Mouse (Mus musculus) lung, postnatal 14 days (tissue): Measurements from ENCODE around the gene Ppil1.
"Not testable (repeated sequence)": the region's sequence is repeated elsewhere in the genome, so short reads cannot be mapped to it uniquely, and the experiment has no call there.

Experiments
- DNase-seq: peaks from one replicate; pipeline ENCODE4 v3.0.0; 2021

Gene Ppil1

DNA sequence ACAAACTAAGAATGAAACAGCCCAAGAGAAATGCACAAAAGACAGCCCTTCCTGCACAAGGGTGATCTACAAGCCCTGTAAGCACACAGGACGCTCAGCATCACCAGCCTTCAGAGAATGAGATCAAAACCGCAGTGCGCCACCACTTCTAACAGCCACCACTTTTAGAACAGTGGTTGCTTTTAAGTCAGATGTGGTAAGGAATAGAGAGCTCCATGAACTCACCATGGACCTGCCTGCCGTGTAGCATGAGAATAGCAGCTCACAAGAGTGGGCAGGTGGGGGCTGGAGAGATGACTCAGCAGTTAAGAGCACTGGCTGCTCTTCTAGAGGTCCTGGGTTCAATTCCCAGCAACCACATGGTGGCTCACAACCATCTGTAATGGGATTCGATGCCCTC, 16.4 kb upstream of the Ppil1 start:
- DNase-seq, result no peak

DNA sequence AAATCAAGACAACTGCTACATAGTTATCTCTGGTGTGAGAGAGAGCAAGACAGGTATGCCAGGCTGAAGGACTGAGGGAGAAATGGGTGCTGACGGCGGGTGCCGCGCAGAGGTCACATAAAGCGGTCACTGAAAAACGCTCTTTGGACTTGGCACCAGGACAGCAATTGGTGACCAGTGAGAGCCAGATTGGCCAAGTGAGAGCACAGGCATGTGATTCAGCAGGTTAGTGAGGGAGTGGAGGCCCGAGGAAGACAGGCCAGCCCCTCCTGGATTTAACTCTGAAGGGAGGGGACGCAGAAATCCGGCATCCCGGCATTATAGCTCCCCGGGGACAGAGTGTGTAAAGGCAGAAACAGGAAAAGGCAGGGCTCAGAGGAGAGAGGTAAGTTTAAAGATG, 9.9 kb upstream of the Ppil1 start:
- no peak for DNase-seq

DNA sequence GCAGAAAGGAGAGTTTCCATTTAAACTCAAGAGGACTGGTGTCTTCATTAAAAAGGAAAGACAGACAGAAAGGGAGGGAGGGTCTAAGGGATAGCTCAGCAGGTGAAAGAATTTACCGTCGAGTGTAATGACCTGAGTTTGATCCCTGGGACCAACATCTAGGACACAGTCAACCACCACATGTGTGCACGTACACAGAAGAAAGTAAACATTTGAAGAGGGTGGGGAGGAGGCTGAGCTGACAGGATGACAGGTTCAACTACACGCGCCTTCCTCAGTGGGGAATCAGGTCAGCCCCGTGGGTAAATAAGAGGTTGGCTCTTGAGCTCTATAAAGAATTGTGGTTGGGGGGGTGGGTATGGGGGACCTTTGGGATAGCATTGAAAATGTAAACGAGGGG, 9.2 kb upstream of the Ppil1 start:
- no peak for DNase-seq

DNA sequence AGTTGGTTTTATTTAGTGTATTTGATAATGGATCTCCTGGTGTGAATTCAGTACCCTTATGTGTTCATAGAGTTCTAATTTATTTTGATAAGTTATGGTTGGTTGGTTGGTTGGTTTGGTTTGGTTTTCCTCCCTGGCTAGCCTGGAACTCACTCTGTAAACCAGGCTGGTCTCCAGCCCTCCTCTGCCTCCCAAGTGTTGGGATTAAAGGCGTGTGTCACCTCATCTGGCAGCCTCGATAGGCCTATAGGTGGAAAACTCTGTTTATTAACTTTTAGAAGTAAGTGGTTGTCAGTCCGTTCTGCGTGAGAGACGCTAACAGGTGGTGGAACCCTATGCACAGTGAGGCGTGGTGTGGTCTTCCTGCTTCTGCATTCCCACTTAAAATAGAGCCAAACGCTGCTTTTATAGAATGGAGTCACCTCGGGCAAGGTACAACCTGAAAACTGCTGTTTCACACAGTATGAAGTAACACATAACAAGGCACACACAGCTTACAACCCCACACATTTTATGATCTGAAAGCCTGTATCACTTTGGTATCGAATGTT, 6.2 kb upstream of the Ppil1 start:
- no peak for DNase-seq

DNA sequence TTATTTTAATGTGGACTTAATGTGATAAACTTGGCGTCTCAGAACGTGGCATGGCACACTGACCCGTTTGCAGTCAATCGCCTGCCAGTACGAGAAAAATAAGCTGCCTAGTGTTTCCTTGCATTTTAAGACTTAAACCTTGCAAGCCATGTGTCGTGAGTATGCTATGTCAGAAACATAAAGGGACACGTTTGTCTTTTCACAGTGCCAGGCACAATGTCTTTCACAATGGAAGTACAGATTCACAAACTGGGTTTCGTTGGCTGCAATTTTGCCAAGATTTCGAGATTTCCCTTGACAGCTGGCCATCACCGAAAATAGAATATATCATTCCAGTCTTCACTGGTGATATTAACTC, 5.3 kb upstream of the Ppil1 start:
- DNase-seq, result no peak

DNA sequence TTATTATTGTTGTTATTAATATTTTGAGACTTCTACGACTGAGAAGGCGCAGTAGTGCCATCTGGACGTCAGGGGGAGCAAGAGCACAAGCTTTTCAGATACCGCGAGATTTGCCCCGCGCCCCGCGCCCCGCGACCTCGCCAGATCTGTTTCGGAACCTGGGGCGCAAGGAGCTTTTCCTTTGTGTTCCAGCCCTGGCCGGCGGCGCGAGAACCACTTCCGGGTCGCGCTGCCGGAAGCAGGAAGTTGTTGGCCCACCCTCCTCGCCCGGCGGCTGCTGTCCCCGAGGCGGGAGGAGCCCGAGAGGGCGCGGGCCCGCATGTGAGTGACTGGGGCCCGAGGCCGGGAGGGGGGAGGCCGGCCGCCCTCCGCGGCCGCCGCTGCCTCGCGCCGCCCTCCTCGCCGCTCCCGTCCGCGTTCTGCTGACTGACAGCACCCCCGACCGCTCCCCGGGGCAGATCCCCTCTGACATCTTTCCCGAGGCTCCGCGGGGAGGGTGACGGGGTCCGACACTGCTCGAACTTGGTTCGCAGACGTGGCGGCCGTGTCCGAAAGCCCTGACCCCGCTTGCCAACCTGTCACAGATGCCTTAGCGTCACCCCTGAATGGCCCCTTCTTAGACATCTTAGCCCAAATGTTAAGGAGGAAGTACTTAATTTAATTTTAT, 4.8 kb upstream of the Ppil1 start, which contains the start of gene BC004004:
Gene BC004004 (plus strand): TSS at position 107 of the 667 bp plus-strand sequence.
- DNase-seq, result peak; percentile 96

DNA sequence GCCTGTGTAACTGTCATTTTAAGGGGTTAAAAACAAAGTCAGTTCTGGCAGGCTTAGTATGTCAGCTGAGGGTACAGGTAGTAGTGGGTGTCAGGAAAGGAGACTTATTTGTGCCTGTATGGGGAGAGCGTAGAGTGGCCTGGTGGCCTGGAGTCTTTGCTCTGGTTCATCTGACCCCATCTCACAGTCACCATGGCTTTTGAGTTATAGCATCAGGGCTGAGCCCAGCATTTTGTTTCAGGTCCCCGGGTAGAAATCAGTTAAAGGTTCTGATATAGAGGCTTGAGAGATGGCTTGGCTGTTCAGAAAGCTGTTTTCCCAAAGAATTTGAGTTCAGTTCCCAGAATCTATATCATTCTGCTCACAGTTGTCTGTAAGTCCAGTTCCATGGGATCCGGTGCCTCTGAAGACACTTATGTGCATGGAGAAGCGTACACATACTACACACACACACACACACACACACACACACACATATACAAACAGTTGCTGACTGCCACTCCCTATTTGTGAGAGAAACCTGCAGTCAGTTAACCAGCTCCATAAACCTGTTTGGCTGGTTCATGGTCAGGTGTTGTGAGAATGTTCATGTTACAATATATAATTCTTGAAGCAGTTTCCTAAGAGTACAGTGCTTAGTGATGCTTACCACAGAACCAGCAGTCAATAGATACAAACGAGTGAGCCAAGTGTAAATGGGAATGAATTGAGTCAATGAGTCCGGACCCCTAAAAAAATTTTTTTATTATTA, 4.1 kb upstream of the Ppil1 start:
- DNase-seq, result no peak

DNA sequence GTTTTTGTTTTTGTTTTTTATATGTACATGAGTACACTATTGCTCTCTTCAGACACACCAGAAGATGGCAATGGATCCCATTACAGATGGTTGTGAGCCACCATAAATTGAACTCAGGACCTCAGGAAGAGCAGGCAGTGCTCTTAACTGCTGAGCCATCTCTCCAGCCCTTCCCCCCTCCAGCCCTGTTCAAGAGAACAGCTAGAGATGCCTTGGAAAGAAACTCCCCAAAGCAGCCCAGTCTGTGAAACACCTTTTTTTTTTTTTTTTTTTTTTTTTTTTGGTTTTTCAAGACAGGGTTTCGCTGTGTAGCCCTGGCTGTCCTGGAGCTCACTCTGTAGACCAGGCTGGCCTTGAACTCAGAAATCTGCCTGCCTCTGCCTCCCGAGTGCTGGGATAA, 3.1 kb upstream of the Ppil1 start:
- DNase-seq, result not testable (repeated sequence)

DNA sequence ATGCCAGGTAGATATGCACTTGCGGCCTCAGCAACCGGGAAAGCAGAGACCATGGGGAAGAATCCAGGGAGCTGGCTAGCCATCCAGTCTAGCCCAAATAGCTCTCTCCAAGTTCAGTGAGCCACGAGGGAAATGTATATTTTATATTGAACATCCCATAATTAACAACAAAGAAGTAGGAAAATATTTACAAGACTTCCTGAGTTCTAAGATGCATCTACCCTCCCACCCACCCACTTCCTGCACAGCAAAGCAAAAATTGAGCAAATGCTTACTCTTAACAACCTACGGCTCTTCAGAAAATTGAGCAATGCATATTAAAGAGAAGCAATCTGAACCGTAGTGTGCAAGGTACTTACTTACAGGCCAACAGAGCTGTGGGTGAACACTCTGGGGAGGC, 774 bp upstream of the Ppil1 start:
- no peak for DNase-seq

DNA sequence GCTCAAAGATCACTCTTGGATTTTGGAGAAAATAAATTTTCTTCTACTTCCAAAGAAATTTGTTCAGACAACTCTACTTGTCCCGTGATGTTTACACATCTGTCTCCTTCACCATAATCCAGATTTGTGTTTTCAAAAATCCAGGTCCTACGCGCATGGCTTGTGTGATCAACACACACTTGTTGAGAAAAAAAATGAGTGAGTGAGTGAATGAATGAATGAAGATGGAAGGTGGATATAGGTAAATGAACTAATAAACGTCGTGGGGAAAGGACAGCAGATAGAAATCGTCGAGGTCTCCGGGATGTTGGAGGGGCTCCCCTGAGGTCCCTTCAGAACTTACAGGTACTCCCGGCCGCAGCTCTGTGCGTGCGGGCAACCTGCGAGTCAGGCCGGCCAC, 569 bp downstream of the Ppil1 start:
- DNase-seq, result no peak

DNA sequence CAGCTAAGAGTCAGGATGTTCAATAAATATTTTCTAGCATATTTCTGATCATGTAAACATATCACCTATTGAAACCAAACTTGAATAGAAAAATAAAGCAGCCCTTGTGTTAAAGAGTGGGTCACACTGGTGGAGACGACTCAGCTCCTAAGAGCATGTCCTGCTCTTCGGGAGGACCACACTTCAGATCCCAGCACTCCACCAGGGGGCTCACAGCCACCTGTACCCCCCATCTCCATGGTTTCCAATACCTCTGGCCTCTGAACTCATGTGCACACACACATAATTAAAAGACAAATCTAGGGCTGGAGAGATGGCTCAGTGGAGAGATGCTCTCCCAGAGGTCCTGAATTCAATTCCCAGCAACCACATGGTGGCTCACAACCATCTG, 1.7 kb downstream of the Ppil1 start:
- DNase-seq, result no peak

DNA sequence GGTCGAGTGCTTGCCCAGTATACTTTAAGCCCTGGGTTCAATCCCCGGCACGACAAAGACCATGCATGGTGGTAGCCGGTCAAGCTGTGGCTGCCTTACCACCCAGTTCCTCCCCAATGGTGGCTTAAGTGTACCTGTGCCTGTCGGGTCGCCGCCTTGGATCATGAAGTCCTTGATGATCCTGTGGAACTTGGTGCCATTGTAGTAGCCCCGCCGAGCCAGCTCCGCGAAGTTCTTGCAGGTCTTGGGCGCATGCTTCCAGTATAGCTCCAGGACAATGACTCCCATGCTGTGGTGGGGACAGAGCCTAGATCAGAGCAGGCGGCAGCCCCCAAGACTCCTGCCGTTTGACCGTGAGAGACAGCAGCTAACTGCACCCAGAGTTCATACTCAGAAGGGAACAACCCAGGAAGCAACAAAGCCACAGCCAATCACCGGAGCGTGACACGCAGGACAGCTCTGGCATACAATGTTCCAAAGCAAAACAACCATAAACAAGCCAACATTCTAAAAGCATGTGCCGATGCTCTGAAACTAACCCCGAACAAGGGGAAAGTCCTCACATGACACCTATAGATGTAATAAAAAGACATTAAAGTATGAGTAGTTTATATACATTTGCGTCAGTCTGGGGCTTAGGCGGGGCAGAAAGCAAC, 2.3 kb downstream of the Ppil1 start:
- no peak for DNase-seq

DNA sequence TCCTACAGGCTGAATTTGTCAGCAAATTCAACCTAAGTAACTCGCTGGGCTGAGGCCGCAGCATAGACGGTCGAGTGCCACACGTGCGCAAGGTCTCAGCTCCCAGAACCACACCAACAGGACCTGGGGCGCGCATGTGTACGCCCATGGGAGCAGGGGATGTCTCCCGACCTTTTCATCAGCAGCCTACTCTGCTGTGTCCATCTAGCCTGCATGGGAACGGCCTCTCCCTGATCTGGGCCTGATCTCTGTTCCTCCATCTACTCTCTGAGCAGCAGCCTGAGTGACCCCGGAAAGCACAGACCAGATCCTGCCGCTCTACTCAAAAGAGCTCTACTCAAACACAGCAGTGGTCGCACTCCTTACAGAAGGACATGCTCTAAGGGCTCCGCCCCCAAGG, 3.5 kb downstream of the Ppil1 start:
- DNase-seq, result no peak

DNA sequence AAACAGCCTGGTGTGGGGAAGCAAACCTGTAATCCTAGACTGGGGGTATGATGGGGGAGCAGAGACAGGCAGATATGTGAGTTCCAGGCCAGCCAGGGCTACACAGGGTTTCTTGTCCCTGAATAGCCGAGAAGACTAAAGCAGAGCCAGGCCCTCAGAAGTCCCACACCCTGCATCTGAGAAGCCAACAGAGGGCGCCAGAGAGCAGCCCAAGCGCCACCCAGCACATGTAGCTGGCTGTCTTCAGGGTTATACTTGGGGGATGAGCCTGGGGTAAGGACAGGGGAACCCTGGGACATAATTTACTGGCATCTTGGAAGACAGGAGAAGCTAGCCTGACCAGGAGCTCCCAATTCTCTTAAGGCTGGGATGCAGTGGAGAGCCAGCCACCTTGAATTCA, 4.5 kb downstream of the Ppil1 start:
- DNase-seq, result peak; percentile 86

DNA sequence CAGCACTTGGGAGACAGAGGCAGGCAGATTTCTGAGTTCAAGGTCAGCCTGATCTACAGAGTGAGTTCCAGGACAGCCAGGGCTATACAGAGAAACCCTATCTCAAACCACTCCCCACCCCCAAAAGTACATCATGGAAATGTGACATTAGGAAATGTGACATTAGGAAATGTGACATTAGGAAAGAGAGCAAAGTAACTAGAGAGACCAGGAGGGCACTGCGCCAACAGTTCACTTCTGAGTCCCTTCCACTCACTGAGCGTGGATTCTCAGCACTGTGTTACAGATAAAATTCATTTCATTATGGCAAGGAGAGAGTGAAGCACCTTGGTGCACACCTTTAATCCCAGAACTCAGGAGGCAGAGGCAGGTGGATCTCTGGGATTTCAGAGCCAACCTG, 5.1 kb downstream of the Ppil1 start:
- no peak for DNase-seq

DNA sequence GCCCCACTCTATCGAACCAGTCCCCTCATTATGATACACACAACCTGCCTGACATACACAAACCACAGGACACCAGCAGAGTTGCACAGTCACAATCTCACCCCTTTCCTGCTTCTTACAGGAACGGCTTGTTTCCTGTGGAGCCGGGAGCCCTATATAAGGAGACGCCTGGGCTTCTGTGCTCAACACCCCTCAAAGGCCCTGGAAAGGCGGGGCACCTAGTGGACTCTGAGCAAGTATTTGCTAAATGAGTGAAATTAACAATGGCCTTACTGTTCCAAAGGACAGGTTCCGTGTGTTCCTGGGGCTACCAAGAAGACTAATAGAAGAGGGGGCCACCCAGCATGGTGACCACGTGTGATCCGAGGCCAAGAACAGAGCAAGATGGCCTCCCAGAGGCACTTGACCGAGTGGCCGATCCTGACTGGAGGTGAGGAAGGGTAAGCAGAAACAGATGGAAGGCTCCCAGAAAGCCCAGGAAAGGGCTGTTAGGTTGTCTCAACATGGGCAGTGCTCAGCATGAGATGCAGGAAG, 5.9 kb downstream of the Ppil1 start:
- no peak for DNase-seq

DNA sequence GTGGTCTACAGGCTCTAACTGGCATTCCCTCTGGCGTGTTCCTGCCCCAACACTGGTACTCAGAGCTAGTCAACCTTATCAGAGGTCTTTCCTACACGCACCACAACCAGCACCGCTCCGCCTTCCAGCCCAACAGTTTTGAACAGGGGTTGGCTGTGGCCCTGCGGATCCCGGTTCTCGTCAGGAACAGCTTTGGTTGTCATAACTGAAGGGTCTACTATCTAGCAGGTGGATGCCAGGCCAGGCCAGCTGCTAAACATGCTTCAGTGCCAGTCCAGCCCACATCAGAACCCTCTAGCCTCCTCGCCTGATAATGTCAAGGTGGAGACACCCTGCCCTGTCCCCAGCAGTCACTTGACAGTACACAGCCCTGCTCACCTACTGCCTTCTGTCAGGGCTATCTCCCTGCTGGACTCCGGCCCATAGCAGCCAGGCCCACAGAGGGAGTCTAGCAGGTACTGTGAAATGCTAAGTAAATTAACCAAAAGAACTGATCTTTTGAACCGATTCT, 6.9 kb downstream of the Ppil1 start:
- no peak for DNase-seq

DNA sequence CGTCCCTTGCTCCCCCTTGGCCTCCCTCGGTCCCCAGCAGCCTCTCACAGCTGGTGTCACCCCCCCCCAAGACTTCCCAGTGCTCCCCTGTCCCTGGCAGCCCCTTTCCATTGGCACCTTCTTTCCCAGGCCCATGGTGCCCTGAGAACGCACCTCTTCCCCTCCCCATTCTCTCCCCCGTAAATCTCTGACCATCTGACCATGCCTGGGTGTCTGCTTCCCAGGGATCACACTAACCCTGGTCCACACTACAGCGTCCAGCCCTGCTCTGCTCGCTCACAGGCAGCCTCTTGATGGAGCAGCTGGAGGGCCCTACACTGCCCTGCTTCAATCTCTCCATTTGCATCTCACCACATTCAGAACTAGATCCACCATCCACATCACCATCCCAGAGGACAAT, 7.5 kb downstream of the Ppil1 start:
- no peak for DNase-seq

DNA sequence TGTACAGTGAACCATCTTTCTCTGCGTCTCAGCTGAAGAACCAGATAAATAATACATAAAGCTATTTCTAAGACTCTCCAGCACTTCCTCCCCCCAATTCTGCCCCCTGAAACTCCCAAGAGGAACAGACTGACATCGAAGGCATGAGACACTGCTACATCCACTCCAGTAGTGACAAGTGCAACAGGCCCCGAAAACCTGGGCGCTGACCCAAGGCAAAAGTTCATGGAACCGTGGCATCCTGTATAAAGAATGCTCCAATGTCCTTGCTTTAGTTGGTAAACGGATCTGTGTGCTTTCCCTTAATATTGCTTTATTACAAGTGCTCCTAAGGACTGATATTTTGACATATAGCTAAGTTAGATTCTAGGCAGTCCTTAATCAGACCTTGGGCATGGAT, 9.2 kb downstream of the Ppil1 start:
- DNase-seq, result not testable (repeated sequence)

DNA sequence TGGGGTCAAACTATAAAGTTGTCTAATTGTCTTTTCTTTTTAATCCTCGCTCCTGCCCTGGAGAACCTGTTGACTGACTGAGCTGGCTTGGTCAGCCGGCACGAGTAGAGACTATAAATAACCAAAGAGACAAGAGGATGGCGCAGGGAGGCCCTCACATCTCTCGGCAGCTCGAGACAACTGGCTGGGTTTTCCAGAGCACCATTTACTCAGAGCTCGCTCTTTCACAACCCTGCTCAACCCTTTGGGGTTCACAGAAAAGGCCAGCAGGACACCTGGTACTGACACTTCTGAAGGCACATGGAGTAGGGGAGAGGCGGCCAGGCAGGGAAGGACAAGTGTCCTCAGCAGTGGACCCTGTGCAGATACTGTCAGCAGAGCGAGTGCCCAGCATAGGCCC, 10.3 kb downstream of the Ppil1 start:
- no peak for DNase-seq

DNA sequence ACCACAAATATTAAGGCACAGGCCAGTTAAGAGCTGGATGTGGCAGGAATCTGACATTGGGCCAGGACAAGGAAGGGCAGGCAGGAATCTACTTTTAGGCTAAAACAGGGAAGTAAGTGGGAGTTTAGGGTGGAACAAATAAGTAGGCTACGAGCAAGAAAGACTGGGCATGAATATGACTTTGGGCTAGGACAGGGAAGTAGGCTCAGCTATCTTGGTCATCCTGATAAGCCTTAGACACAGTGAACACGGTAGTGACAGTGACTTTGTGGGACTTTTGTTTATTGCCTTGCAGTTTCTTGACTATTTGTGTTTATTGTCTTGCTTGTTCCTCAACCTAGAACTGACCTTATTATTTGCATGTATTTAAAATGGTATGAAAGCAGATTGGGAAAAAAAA, 10.8 kb downstream of the Ppil1 start:
- no peak for DNase-seq

DNA sequence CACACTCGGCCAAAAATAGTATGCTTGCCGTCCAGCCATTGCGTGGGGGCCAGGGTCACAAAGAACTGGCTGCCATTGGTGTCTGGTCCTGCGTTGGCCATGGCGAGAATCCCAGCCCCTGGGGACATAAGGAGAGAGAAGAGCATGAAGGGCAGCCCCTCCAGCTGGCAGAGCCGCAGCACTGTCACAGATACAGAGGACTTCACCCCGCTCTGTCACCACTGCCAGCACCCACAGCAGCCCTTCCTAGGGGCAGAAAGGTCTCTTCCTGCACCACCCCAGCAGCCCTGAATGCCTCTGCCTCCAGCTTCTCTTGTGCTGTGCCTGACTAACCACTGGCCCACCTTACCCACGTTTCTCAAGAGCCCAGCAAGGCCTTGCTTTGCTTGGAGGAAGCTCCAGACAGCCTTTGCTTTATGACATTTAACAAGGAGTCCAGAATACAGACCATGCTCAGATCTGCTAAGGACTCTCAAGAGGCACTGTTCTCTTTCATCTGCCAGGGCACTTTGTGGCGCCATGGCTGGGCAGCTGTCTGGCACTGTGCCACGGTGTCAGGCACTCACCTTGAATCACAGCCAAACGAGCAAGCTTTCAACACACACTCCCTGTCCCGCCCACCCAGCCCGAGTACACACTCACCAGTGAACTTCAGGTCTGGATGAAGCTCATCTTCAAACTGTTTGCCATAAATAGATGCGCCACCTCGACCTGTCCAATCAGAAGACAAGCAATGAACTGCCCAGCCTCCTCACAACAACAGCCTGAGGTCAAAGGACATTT, 12.2 kb downstream of the Ppil1 start:
- DNase-seq, result peak; percentile 78

DNA sequence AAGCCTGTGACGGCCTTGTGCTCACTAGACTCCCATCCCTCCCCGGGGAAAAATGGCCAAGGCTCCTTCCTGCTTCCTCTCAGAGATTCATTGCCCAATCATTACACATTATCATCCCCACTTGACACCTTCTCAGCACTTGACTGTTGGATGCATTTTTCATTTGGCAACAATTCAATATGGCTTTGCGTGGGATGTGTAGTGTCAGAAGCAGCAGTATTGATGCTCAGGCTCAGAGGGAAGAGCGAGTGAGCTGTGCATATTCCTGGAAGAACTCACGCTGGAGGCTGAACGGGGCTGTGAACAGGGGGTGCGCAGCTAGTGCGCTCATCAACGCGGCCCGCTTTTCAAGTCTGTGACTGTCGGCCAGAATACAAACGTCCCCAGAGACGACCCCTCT, 13.0 kb downstream of the Ppil1 start:
- DNase-seq, result not testable (repeated sequence)
